Mouse (Mus musculus) liver, adult 2 months (tissue): ENCODE measurements around the gene Atxn10.

Experiments used
- CTCF ChIP-seq: fragments of 200-500 bp; IDR thresholded peaks from 2 replicates; pipeline ENCODE4 v1.5.1; 2011; ENCODE audit warnings: low read depth, low read length, control low read depth
- POLR2A ChIP-seq: fragments of 200-500 bp; IDR thresholded peaks from 2 replicates; pipeline ENCODE4 v1.6.1; 2011; ENCODE audit warnings: low read length, control low read depth; ENCODE audit not compliant: insufficient read depth; ENCODE audit errors: extremely low read depth

DNA sequence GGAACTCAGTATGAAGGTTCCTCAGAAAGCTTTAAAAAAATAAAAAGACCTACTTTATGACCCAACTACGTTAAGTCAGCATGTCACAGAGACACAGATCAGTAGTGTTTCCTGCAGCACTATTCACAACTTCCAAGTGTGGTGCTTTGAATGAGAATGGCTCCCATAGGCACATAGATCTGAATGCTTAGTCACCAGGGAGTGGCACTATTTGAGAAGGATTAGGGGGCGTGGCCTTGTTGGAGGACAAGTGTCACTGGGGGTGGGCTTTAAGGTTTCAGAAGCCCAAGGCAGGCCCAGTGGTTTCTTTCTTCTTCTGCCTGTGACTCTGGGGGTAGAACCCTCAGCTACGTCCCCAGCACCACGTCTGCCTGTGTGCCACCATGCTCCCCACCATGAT, 32.1 kb upstream of the Atxn10 start:
- no peak for TF ChIP-seq CTCF
- no peak for TF ChIP-seq POLR2A
